Mouse (Mus musculus): ENCODE results near the gene Pard3.

DNA sequence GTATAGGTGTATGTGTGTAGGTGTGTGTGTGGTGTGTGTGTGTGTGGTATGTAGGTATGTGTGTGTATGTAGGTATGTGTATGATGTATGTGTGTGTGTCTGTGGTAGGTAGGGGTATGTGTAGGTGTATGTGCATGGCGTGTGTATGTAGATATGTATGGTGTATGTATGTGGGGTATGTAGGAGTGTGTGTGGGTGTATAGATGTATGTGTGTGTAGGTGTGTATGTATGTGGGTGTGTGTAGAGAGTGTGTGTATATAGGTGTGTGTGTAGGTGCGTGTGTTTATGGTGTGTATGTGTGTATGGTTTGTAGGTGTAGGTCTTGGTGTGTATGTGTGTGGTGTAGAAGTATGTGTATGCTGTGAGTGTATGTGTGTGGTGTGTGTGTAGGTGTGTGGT is 464.6 kb downstream of the Pard3 start:
- TF ChIP-seq CTCF (conservative IDR thresholded peaks at IDR 0.05; ENCODE audit: low read length) (no peak), POU5F1 (IDR thresholded peaks at IDR 0.05; ENCODE audit: borderline replicate concordance, low read length) (no peak), NANOG (IDR thresholded peaks at IDR 0.05; ENCODE audit: borderline replicate concordance, low read length) (no peak)

Measured in E14TG2a.4 (cell line).